Comparison of ENCODE assay signal across 22 mouse cellular contexts in the genomic region with DNA sequence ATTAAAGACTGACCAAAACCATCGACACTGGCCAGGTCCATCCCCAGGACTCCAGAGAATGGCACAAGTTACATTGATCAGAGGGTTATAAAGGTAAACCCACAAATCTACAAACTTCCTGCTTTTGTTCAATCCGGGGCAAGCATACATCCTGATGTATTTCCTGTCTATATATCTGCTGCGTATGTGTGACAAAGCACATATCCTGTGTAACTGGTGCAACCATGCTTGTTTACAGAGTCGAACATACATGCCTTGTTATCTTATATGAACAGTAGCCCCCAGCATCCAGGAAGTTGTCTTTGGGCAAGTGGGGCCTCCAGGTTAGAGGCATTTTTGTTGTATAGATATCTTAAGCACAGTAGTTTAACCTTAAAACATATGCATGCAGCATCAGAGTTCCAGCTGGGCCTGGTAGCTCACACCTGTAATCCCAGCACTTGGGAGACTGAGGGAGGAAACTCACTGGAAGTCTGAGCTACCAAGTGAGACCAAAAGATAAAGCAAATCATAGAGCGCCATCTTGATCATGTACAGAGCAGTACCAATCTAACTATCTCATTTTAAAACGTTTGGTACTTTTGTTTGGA. TPM values are rescaled to one million over a fixed set of nuclear protein-coding genes. Genes with fewer than 3 reads are reported as not detected.
DNase-seq lines count a peak whose midpoint lies in the region; ATAC-seq and TF ChIP-seq lines count a peak whose summit lies in the region.
"Had no signal": no experiment of that assay in that cellular context is flagged by ENCODE, and none has a peak within 500 bp of the region (broad histone marks: within the 10 kb centered on the region; RNA-seq: fewer than 3 reads in every experiment).

No protein-coding gene starts in this region.

- ATAC-seq in lung, postnatal 0 days = no peak
- ATAC-seq in CD4-positive, CD25-positive, alpha-beta regulatory T cell, adult 4 months = peak; percentile 90
- peak; percentile 96 for ATAC-seq in common myeloid progenitor, adult 5-6 weeks (replicated peaks; ENCODE audit: low read depth, poor library complexity, severe bottlenecking)
- ATAC-seq in monocyte, adult 5-6 weeks (replicated peaks; ENCODE audit: insufficient number of reproducible peaks, low FRiP score, low TSS enrichment, poor library complexity, severe bottlenecking) = 0 out of 2 replicates have a peak, but pooled peaks have one; percentile 27
- ATAC-seq: forebrain, embryonic 15.5 days had no signal

- H3K4me1 ChIP-seq in lung, postnatal 0 days (ENCODE audit: insufficient read depth, low read depth, low read length) = no peaks in the 10 kb centered on the region
- H3K4me1 ChIP-seq: forebrain, embryonic 15.5 days; hindbrain, embryonic 12.5 days; liver, embryonic 13.5 days; neural tube, embryonic 13.5 days had no signal

- H3K9me3 ChIP-seq in lung, postnatal 0 days (ENCODE audit: low read length) = no peaks in the 10 kb centered on the region
- H3K9me3 ChIP-seq: forebrain, embryonic 15.5 days; G1E; heart, embryonic 10.5 days; hindbrain, embryonic 12.5 days; liver, embryonic 13.5 days; neural tube, embryonic 13.5 days had no signal

- no peaks in the 10 kb centered on the region for H3K36me3 ChIP-seq in lung, postnatal 0 days (ENCODE audit: insufficient read depth, low read length)
- H3K36me3 ChIP-seq: forebrain, embryonic 15.5 days; G1E; heart, embryonic 10.5 days; hindbrain, embryonic 12.5 days; liver, embryonic 13.5 days; neural tube, embryonic 13.5 days had no signal

- no peak overlapping the region for H3K4me2 ChIP-seq in lung, postnatal 0 days (replicated peaks; ENCODE audit: low read depth, low read length)
- H3K4me2 ChIP-seq: forebrain, embryonic 15.5 days; hindbrain, embryonic 12.5 days; liver, embryonic 13.5 days; midbrain, embryonic 11.5 days; neural tube, embryonic 13.5 days had no signal

- 0 out of 2 replicates have a peak, but pooled peaks have one; percentile 12 for TF ChIP-seq EP300 in lung, postnatal 0 days (IDR thresholded peaks at IDR 0.05)

- H3K9ac ChIP-seq in lung, postnatal 0 days (replicated peaks; ENCODE audit: low read depth) = no peak overlapping the region
- H3K9ac ChIP-seq: forebrain, embryonic 15.5 days; hindbrain, embryonic 12.5 days; liver, embryonic 13.5 days; neural tube, embryonic 13.5 days had no signal

- peak; percentile 20 for DNase-seq in lung, postnatal 0 days (ENCODE audit: low spot score)
- no peak for DNase-seq in lung, postnatal 36 days
- DNase-seq in right cerebral cortex, postnatal 4 days = no peak
- DNase-seq in left cerebral cortex, adult 2 months (ENCODE audit: extremely low spot score in 1 of 2, low spot score in 2 of 2) = no peak
- DNase-seq in layer of hippocampus, postnatal 10 days (ENCODE audit: low spot score in 2 of 2) = no peak
- DNase-seq: adrenal gland, adult 8-10 months; cerebellum, postnatal 14 days; embryo, embryonic 11 days; gastrocnemius, postnatal 36 days; kidney, adult 9 months; kidney, postnatal 25 days; liver, embryonic 13.5 days; lung, postnatal 4 days had no signal

- WGBS in lung, postnatal 0 days = 59% methylated on average over 6 of the region's 6 CpGs

- H3K27ac ChIP-seq in lung, postnatal 0 days (ENCODE audit: low read length) = no peak overlapping the region
- no peak overlapping the region for H3K27ac ChIP-seq in left cerebral cortex, adult 2 months
- H3K27ac ChIP-seq: forebrain, embryonic 15.5 days; heart, embryonic 10.5 days; hindbrain, embryonic 12.5 days; liver, embryonic 13.5 days; neural tube, embryonic 13.5 days had no signal

- intact Hi-C loops in left cerebral cortex, adult 2 months (cut with DNase I) = no loop called here

- no peak overlapping the region for H3K4me3 ChIP-seq in lung, postnatal 0 days (ENCODE audit: low read depth, low read length)
- H3K4me3 ChIP-seq in left cerebral cortex, adult 2 months = no peak overlapping the region
- H3K4me3 ChIP-seq: forebrain, embryonic 15.5 days; heart, embryonic 10.5 days; hindbrain, embryonic 12.5 days; liver, embryonic 13.5 days; neural tube, embryonic 13.5 days had no signal

- no peaks in the 10 kb centered on the region for H3K27me3 ChIP-seq in lung, postnatal 0 days (replicated peaks; ENCODE audit: insufficient read depth, low read length)
- H3K27me3 ChIP-seq: forebrain, embryonic 15.5 days; hindbrain, embryonic 12.5 days; liver, embryonic 13.5 days; neural tube, embryonic 13.5 days had no signal

- no peak for TF ChIP-seq CTCF in lung, postnatal 0 days (IDR thresholded peaks at IDR 0.05)
- no peak for TF ChIP-seq CTCF in left cerebral cortex, adult 2 months (IDR thresholded peaks at IDR 0.05)

RNA-seq across cellular contexts. Expression of a gene that starts 9.4 kb away (rescaled TPM):
- 23.7 and 25.1 TPM in 2 replicates for polyA plus RNA-seq in lung, postnatal 0 days (2015; fragmentation: Nextera tagmentation; extraction: Ambion mirVana)
- polyA plus RNA-seq in CD4-positive, CD25-positive, alpha-beta regulatory T cell, adult 4 months (2017; shearing (Covaris generic)) = 1 to 10 TPM; 1.8 to 4.9 TPM
- 3.9 and 7.0 TPM in 2 replicates for total RNA-seq in common myeloid progenitor, adult 5-6 weeks (2017)
- total RNA-seq in monocyte, adult 5-6 weeks (2017) = 1.4 to 4.3 TPM (median 2.6 TPM) in 3 replicates
- 10 to 100 TPM; 53.9 to 57.3 TPM for total RNA-seq in left cerebral cortex, adult 2 months (2021)
- total RNA-seq in layer of hippocampus, postnatal 10 days (2021) = 10 to 100 TPM; 45.3 to 45.5 TPM
